Mouse (Mus musculus): ENCODE measurements at regions not wholly inside any gene's neighbourhood (a gene's known extent, or its start where the extent isn't known, plus 50 kb on each side); places are given as distances from the start of the nearest gene placed in this dataset.

- Histone ChIP-seq H3K9me3 (replicated peaks; ENCODE audit: insufficient read depth, low read length) (no peaks in the 10 kb centered on the region), H3K79me2 (ENCODE audit: control insufficient read depth, insufficient read depth, low read length, poor library complexity) (no peaks in the 10 kb centered on the region), H3K9ac (ENCODE audit: control insufficient read depth, low read depth, low read length, poor library complexity, severe bottlenecking) (no peak overlapping the region), H3K27ac (ENCODE audit: control insufficient read depth, low read depth, low read length) (no peak overlapping the region), H3K27me3 (ENCODE audit: control insufficient read depth in 1 of 2, insufficient read depth in 2 of 2, low read length in 2 of 2) (no peaks in the 10 kb centered on the region), H3K4me3 (ENCODE audit: control insufficient read depth in 1 of 2, insufficient read depth in 1 of 2, low read depth in 2 of 2, low read length in 2 of 2) (no peak overlapping the region), H3K4me1 (ENCODE audit: control insufficient read depth in 1 of 2, insufficient read depth in 2 of 2, low read length in 2 of 2) (no peaks in the 10 kb centered on the region), H3K36me3 (ENCODE audit: control insufficient read depth in 1 of 2, insufficient read depth in 2 of 2, low read length in 2 of 2) (no peaks in the 10 kb centered on the region)
- no peak for TF ChIP-seq CHD2 (IDR thresholded peaks at IDR 0.05; ENCODE audit: low read length)
- no peak for DNase-seq (ENCODE audit: low read depth, low spot score)
These were observed 385.8 kb upstream of the Zmiz1 start for GRCm38 (mm10) chr14:25073143-25073542.

GRCm38 (mm10) chr14:25074022-25074800, 384.8 kb upstream of the Zmiz1 start:
- Histone ChIP-seq H3K27ac (ENCODE audit: control insufficient read depth, low read depth, low read length) (no peak overlapping the region), H3K4me1 (ENCODE audit: control insufficient read depth in 1 of 2, insufficient read depth in 2 of 2, low read length in 2 of 2) (no peaks in the 10 kb centered on the region), H3K79me2 (ENCODE audit: control insufficient read depth, insufficient read depth, low read length, poor library complexity) (no peaks in the 10 kb centered on the region), H3K27me3 (ENCODE audit: control insufficient read depth in 1 of 2, insufficient read depth in 2 of 2, low read length in 2 of 2) (no peaks in the 10 kb centered on the region), H3K4me3 (ENCODE audit: control insufficient read depth in 1 of 2, insufficient read depth in 1 of 2, low read depth in 2 of 2, low read length in 2 of 2) (no peak overlapping the region), H3K36me3 (ENCODE audit: control insufficient read depth in 1 of 2, insufficient read depth in 2 of 2, low read length in 2 of 2) (no peaks in the 10 kb centered on the region), H3K9me3 (replicated peaks; ENCODE audit: insufficient read depth, low read length) (no peaks in the 10 kb centered on the region), H3K9ac (ENCODE audit: control insufficient read depth, low read depth, low read length, poor library complexity, severe bottlenecking) (no peak overlapping the region)
- TF ChIP-seq MAFK (IDR thresholded peaks at IDR 0.05; ENCODE audit: borderline replicate concordance, low read depth, low read length) (no peak), BHLHE40 (IDR thresholded peaks at IDR 0.05; ENCODE audit: borderline replicate concordance, low read depth, low read length) (no peak), E2F4 (IDR thresholded peaks at IDR 0.05; ENCODE audit: borderline replicate concordance, low read depth, low read length) (no peak), ELF1 (IDR thresholded peaks at IDR 0.05; ENCODE audit: low read depth, low read length) (no peak), TAL1 (IDR thresholded peaks at IDR 0.05; ENCODE audit: low read length) (no peak)
- no peak for DNase-seq (ENCODE audit: low read depth, low spot score)

GRCm38 (mm10) chr14:25074891-25075290, 384.1 kb upstream of the Zmiz1 start:
- Histone ChIP-seq H3K27me3 (ENCODE audit: control insufficient read depth in 1 of 2, insufficient read depth in 2 of 2, low read length in 2 of 2) (no peaks in the 10 kb centered on the region), H3K36me3 (ENCODE audit: control insufficient read depth in 1 of 2, insufficient read depth in 2 of 2, low read length in 2 of 2) (no peaks in the 10 kb centered on the region), H3K9ac (ENCODE audit: control insufficient read depth, low read depth, low read length, poor library complexity, severe bottlenecking) (no peak overlapping the region), H3K4me3 (ENCODE audit: control insufficient read depth in 1 of 2, insufficient read depth in 1 of 2, low read depth in 2 of 2, low read length in 2 of 2) (no peak overlapping the region), H3K27ac (ENCODE audit: control insufficient read depth, low read depth, low read length) (no peak overlapping the region), H3K4me1 (ENCODE audit: control insufficient read depth in 1 of 2, insufficient read depth in 2 of 2, low read length in 2 of 2) (no peaks in the 10 kb centered on the region), H3K79me2 (ENCODE audit: control insufficient read depth, insufficient read depth, low read length, poor library complexity) (no peaks in the 10 kb centered on the region), H3K9me3 (replicated peaks; ENCODE audit: insufficient read depth, low read length) (no peaks in the 10 kb centered on the region)
- no peak for DNase-seq (ENCODE audit: low read depth, low spot score)
- TF ChIP-seq POLR2AphosphoS5 (IDR thresholded peaks at IDR 0.05; ENCODE audit: borderline replicate concordance, low read depth, low read length) (no peak), ZC3H11A (IDR thresholded peaks at IDR 0.05; ENCODE audit: low read depth, low read length) (no peak), USF1 (IDR thresholded peaks at IDR 0.05; ENCODE audit: low read depth, low read length) (no peak), MXI1 (IDR thresholded peaks at IDR 0.05; ENCODE audit: low read depth, low read length) (no peak), GABPA (IDR thresholded peaks at IDR 0.05; ENCODE audit: low read depth, low read length) (no peak), JUND (IDR thresholded peaks at IDR 0.05; ENCODE audit: low read depth, low read length) (no peak), KAT2A (conservative IDR thresholded peaks at IDR 0.05; ENCODE audit: low read depth, low read length) (no peak), SIN3A (IDR thresholded peaks at IDR 0.05; ENCODE audit: low read length) (no peak), NRF1 (IDR thresholded peaks at IDR 0.05; ENCODE audit: insufficient read depth, low read depth, low read length, poor library complexity, severe bottlenecking) (no peak), SMC3 (IDR thresholded peaks at IDR 0.05; ENCODE audit: low read depth, low read length) (no peak), ZKSCAN1 (IDR thresholded peaks at IDR 0.05; ENCODE audit: low read depth, low read length) (no peak), EP300 (IDR thresholded peaks at IDR 0.05; ENCODE audit: low read depth in 1 of 2, low read length in 2 of 2) (no peak), MAZ (IDR thresholded peaks at IDR 0.05; ENCODE audit: low read depth, low read length) (no peak), MEF2A (IDR thresholded peaks at IDR 0.05; ENCODE audit: extremely low read depth, insufficient replicate concordance, low read depth, low read length, poor library complexity, severe bottlenecking) (no peak), TCF12 (IDR thresholded peaks at IDR 0.05; ENCODE audit: low read depth, low read length) (no peak), MAFK (IDR thresholded peaks at IDR 0.05; ENCODE audit: borderline replicate concordance, low read depth, low read length) (no peak), TBP (IDR thresholded peaks at IDR 0.05; ENCODE audit: low read depth, low read length) (no peak), ZMIZ1 (IDR thresholded peaks at IDR 0.05; ENCODE audit: low read depth, low read length) (no peak), E2F4 (IDR thresholded peaks at IDR 0.05; ENCODE audit: borderline replicate concordance, low read depth, low read length) (no peak)
